Mouse (Mus musculus) testis, adult 2 months (tissue): ENCODE results near the gene Eid3.

Source experiments
- CTCF ChIP-seq: fragments of 200-500 bp; IDR thresholded peaks from 2 replicates; pipeline ENCODE4 v1.5.1; 2012; ENCODE audit warnings: low read depth, mild to moderate bottlenecking, inconsistent platforms, low read length, moderate library complexity; ENCODE audit not compliant: control insufficient read depth, insufficient read depth, insufficient replicate concordance
- POLR2A ChIP-seq: fragments of 200-500 bp; IDR thresholded peaks from 2 replicates; pipeline ENCODE4 v1.6.1; 2012; ENCODE audit warnings: low read depth, mild to moderate bottlenecking, inconsistent platforms, low read length, moderate library complexity; ENCODE audit not compliant: control insufficient read depth

DNA sequence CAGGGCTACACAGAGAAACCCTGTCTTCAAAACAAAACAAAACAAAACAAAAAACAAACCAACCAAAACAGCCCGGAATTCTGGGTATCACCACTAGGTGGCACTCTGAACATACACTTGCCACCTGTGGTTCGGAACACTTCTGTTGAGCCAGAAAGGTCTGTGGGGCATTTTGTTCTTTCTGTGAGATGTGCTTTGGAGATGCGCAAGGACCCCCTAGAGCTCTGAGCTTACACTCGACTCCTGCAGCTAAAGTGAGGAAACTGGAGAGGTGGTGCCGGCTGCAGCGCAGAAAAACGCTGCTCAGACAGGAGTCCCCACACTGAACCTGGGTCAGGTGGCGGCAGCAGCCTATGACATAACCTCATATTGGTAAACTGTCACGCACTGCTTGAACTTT is 43.0 kb downstream of the Eid3 start:
- TF ChIP-seq POLR2A (no peak), CTCF (peak; percentile 51; the same call in 1 of the 2 replicates)
